In genomic region chr11:4680126-4680525, GRCm38 (mm10) we compare ENCODE assay signal across 12 mouse cellular contexts.
"Had no signal": no experiment of that assay in that cellular context is flagged by ENCODE, and none has a peak within 500 bp of the region (broad histone marks: within the 10 kb centered on the region; RNA-seq: fewer than 3 reads in every experiment).

No protein-coding gene starts in this region.

- H3K27ac ChIP-seq: kidney, postnatal 0 days; neural tube, embryonic 15.5 days had no signal

- ATAC-seq: lung, postnatal 0 days had no signal

- H3K9me3 ChIP-seq: liver, embryonic 15.5 days; neural tube, embryonic 15.5 days had no signal

- DNase-seq: kidney, adult 11 months; kidney, adult 9 months; kidney, postnatal 36 days; lung, adult 2 months; lung, postnatal 4 days; thymus, postnatal 36 days had no signal

- H3K9ac ChIP-seq: liver, embryonic 15.5 days; neural tube, embryonic 15.5 days had no signal

- H3K4me3 ChIP-seq: liver, embryonic 15.5 days; myocyte; neural tube, embryonic 15.5 days had no signal

- H3K4me2 ChIP-seq: liver, embryonic 11.5 days; liver, embryonic 15.5 days; neural tube, embryonic 15.5 days had no signal

- H3K27me3 ChIP-seq: liver, embryonic 15.5 days; neural tube, embryonic 15.5 days had no signal
